Mouse (Mus musculus): ENCODE results near the gene Pak4. TPM values are rescaled to one million over a fixed set of nuclear protein-coding genes. Genes with fewer than 3 reads are reported as not detected.
"Not testable (repeated sequence)": the region's sequence is repeated elsewhere in the genome, so short reads cannot be mapped to it uniquely, and the experiment has no call there.

Gene Pak4
- total RNA-seq, 2 experiments from 2014 or later: 9.0 to 10.4 TPM

DNA sequence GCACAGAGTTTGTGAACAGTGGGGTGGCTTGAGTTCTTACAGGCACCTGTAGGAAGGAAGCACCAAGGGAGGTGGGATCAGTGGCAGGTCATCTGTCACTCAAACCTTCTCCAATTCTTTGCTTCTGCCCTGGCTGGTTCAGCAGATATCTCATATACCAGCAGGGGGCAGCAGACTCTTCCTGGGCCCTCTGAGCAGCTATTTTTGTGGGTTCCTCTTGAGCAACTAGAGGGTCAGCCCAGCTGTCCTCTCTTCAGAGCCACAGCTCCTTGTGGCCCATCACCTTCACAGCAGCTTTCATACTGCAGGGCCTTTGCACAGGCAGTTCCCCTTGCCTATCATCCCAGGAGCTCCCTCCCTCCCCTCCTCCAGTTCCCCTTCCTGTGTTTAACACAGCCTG lies 29.7 kb downstream of the Pak4 start:
- peak; percentile 44 to 65 for DNase-seq (ENCODE audit: low spot score in 2 of 2)

DNA sequence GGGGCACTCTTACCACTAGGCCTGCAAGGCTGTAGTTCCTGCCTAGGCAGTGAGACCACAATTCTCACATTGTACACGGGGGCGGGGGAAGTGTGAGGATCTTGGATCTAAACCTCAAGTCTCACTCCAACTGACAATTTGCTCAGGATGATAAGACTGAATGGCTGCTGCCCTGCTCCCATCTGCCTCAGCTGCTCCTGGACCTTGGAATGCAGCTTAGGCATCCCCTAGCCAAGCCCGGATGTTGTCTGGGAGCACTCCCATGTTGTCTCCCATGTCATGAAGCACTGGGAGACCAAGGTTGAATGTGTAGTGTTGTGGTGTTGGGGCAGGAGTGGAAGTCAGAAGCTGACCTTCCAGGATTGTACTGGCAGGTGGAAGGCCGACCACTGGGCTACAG lies 30.4 kb downstream of the Pak4 start:
- intact Hi-C loops (cut with DNase I): no loop called here
- DNase-seq (ENCODE audit: low spot score in 2 of 2): no peak

More for the DNA sequence above, 29.7 kb downstream of the Pak4 start:
- intact Hi-C loops (cut with DNase I): loop anchor here (1.0 kb wide), 1 partner anchor 32 kb away; no protein-coding TSS in a partner anchor

DNA sequence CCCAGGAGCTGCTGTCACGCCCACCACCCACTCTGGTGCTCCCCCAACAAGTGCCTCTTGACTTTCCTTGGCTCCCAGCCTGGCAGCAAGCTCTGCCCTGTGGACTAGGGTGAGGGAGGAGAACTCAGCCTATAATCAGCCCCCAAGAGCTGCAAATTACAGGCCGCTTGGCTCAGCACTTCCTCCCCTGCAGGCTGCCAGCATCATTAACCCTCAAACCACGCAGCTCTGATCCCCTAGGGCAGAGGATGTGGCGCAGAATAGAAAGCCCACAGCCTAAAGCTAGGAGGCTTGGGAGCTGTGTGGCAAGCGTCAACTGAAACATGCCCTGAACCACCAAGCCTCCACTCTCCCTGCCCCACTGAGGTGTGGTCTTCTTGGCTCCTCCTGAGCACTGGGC lies 32.6 kb downstream of the Pak4 start:
- intact Hi-C loops (cut with DNase I): no loop called here
- no peak for DNase-seq (ENCODE audit: low spot score in 2 of 2)

DNA sequence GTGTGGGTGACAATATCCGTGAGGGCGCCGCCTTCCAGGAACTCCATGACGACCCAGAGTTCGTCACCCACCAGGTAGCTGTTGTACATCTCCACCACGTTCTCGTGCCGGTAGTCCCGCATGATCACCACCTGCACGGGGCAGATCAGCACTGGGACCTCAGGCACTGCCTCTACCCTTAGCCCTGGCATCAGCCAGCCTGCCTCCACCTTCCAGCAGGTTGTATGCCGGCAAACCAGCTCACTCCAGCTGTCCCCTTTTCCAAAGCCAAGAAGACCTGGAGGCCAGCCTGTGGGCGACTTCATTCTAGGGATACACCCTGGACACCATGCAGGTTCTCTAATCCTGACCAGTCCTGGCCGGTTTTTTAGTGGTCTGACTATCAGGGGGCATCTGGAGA lies 35.0 kb downstream of the Pak4 start:
- no peak for DNase-seq (ENCODE audit: low spot score in 2 of 2)
- intact Hi-C loops (cut with DNase I): no loop called here

GRCm38 (mm10) chr7:28562371-28562770 lies 35.6 kb downstream of the Pak4 start:
- DNase-seq (ENCODE audit: low spot score in 2 of 2): no peak
- intact Hi-C loops (cut with DNase I): no loop called here

DNA sequence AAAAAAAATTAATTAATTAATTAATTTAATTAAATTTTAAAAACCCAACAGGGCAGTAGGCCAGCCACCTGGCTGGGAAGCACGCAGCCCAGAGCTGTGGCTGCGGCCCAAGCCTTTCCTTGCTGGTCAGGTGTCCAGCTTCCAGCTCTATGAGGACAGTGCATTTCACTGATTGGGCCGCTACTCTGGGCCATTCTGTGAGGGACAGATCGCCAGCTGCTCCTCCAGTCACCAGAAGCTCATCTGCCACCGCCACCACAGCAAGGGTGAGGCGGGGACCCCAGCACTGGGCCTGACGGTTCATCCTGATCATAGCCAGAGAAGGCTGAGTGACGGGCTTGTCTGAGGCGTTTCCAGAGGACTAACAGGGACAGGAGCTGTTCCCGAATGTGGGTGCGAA lies 36.0 kb downstream of the Pak4 start:
- intact Hi-C loops (cut with DNase I): no loop called here
- no peak for DNase-seq (ENCODE audit: low spot score in 2 of 2)

DNA sequence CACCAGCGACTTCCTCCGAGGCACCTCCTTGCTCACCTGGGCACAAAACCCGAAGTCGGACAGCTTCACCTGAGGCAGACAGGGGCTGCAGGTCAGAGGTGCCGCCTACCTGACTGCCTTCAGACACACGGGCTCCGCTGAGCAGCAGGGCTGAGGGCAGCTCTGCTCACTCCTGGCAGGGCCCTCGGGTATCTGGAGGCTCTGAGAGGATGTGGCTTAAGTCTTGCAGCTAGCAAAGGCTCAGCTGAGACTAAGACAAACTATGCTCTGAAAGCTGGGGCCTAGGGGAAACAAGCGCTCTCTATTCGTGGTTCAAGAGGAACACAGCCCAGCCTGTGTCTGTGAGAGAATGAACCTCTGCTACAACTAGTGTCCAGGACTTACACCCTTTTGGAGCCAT lies 37.1 kb downstream of the Pak4 start:
- no peak for DNase-seq (ENCODE audit: low spot score in 2 of 2)
- intact Hi-C loops (cut with DNase I): no loop called here

DNA sequence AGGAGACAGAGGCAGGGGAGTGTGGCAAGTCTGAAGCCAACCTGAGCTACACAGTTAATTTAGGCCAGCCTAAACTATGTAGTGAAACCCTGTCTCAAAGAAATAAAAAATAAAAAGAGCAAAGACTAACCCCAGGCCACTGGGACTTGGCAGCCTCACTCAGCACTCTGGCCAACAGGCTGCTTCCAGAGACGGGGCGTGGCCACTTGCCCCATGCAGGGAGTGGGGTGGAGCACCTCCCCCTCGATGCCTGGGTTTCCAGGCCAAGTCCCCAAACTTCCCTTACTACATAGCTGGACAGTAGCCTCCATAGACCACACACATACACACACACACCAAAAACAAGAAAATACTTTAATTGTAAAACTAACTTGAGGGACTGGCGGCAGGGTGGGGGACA lies 39.5 kb downstream of the Pak4 start:
- no peak for DNase-seq (ENCODE audit: low spot score in 2 of 2)

GRCm38 (mm10) chr7:28557708-28558107 lies 40.3 kb downstream of the Pak4 start:
- no peak for DNase-seq (ENCODE audit: low spot score in 2 of 2)
- intact Hi-C loops (cut with DNase I): no loop called here

More for the DNA sequence above, 39.5 kb downstream of the Pak4 start:
- intact Hi-C loops (cut with DNase I): no loop called here

GRCm38 (mm10) chr7:28557069-28557468 lies 40.9 kb downstream of the Pak4 start:
- intact Hi-C loops (cut with DNase I): no loop called here

DNA sequence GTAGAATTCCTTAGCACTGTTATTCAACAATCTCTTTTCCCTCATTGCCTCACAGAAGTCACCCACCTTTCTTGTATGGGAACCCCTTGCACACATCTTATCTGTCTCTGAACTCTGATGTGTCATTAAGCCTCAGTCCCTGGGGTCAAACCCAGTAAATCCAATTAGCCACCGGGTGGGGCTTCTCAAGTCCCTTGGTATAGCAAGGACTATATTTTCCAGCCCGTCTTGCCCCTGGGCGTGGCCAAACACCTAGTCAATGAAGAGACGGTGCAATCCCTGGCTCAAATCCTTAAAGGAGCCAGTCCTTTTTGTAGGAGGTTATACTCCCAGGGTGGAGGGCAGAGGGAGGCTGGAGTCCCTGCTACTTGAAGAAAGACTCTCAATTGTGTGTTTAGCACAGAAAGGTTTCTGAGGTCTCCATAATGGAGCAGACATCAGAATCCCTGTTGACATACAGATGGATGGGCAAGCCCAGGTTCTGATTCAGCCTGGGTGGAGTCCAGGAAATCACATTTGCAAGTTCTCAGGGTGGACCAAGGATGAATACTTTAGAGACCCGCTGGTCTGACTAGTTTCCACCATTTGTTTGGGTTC lies 41.9 kb downstream of the Pak4 start:
- intact Hi-C loops (cut with DNase I): no loop called here
- no peak for DNase-seq (ENCODE audit: low spot score in 2 of 2)

More at GRCm38 (mm10) chr7:28557069-28557468, 40.9 kb downstream of the Pak4 start:
- DNase-seq (ENCODE audit: low spot score in 2 of 2): no peak

- intact Hi-C loops (cut with DNase I): no loop called here
- DNase-seq (ENCODE audit: low spot score in 2 of 2): no peak
These were observed 44.9 kb downstream of the Pak4 start for GRCm38 (mm10) chr7:28553076-28553475.

GRCm38 (mm10) chr7:28547628-28548027 lies 50.4 kb downstream of the Pak4 start:
- intact Hi-C loops (cut with DNase I): no loop called here

GRCm38 (mm10) chr7:28547154-28547553 lies 50.8 kb downstream of the Pak4 start, which contains the start of gene Nccrp1:
Gene Nccrp1 (minus strand): TSS chr7:28547254.
- intact Hi-C loops (cut with DNase I): no loop called here

More at GRCm38 (mm10) chr7:28547628-28548027, 50.4 kb downstream of the Pak4 start:
- no peak for DNase-seq (ENCODE audit: low spot score in 2 of 2)

DNA sequence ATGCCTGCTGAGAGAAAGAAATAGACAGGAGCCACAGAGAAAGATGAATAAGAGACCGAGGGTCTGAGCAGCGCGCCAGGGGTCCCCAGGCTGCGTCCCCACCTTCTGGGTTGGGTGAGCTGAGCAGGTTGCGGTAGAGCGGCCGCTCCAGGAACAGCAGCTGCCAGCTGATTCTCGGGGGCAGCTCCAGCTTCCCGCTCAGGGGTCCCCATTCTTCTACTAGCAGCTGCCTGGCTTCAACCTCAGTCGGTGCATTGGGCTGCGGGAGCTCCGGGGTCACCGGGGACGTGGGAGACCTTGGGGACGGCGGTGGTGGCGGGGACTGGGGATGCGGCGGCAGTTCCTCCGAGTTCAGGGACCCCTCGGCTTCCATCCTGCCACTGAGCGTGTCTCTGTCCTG lies 51.3 kb downstream of the Pak4 start:
- intact Hi-C loops (cut with DNase I): no loop called here
- no peak for DNase-seq (ENCODE audit: low spot score in 2 of 2)

More at GRCm38 (mm10) chr7:28547154-28547553, 50.8 kb downstream of the Pak4 start, which contains the start of gene Nccrp1:
- no peak for DNase-seq (ENCODE audit: low spot score in 2 of 2)

GRCm38 (mm10) chr7:28545891-28546210 lies 52.1 kb downstream of the Pak4 start:
- intact Hi-C loops (cut with DNase I): no loop called here
- no peak for DNase-seq (ENCODE audit: low spot score in 2 of 2)

GRCm38 (mm10) chr7:28545048-28545890 lies 52.7 kb downstream of the Pak4 start:
- intact Hi-C loops (cut with DNase I): no loop called here
- DNase-seq (ENCODE audit: low spot score in 2 of 2): no peak

- DNase-seq (ENCODE audit: low spot score in 2 of 2): no peak
- intact Hi-C loops (cut with DNase I): no loop called here
These were observed 53.9 kb downstream of the Pak4 start for GRCm38 (mm10) chr7:28544051-28544601.

DNA sequence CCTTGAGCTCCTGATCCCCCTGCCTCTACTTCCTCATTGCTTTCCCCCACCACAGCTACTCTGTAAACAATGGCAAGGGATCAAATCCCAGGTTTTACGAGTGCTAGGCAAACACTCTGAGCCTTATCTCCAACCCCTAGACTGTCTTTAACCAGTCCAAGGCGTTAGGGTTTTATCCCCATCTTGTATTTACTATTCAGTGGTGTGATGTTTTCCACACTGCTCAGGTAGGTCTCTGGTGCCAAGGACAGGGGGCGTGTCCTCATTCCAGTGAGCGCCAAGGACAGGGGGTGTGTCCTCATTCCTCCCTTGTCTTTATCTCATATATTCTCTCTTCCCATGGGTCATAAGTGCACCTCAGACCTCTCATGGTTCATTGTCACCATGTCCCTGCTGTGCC lies 57.5 kb downstream of the Pak4 start, which contains the start of gene Sycn:
Gene Sycn, plus strand, starts transcription at position 360 of the 400 bp plus-strand sequence.
- no peak for DNase-seq (ENCODE audit: low spot score in 2 of 2)
- intact Hi-C loops (cut with DNase I): no loop called here

- DNase-seq (ENCODE audit: low spot score in 2 of 2); intact Hi-C loops (cut with DNase I): not testable (repeated sequence)
These were observed 59.1 kb downstream of the Pak4 start for GRCm38 (mm10) chr7:28538886-28539285.

- intact Hi-C loops (cut with DNase I): no loop called here
- DNase-seq (ENCODE audit: low spot score in 2 of 2): no peak
These were observed 66.0 kb downstream of the Pak4 start for GRCm38 (mm10) chr7:28532005-28532404.
